Mouse (Mus musculus) small intestine, adult 2 months (tissue): ENCODE measurements around the gene Nphp4. TPM values are rescaled to one million over a fixed set of nuclear protein-coding genes. Genes with fewer than 3 reads are reported as not detected.
"Not testable (repeated sequence)": the region's sequence is repeated elsewhere in the genome, so short reads cannot be mapped to it uniquely, and the experiment has no call there.

Experiments used
- H3K27ac ChIP-seq: fragments of 200-500 bp; 2 replicates; pipeline ENCODE4 v1.5.1; 2012; ENCODE audit warnings: low read depth, low read length, control low read depth, inconsistent platforms; ENCODE audit not compliant: insufficient read depth
- H3K27me3 ChIP-seq: fragments of 200-500 bp; 2 replicates; pipeline ENCODE4 v1.6.1; 2012; ENCODE audit warnings: mild to moderate bottlenecking, moderate library complexity, low read length, inconsistent platforms; ENCODE audit not compliant: control insufficient read depth, insufficient read depth
- H3K36me3 ChIP-seq: fragments of 200-500 bp; 2 replicates; pipeline ENCODE4 v1.6.1; 2012; ENCODE audit warnings: mild to moderate bottlenecking, low read length, control low read depth, inconsistent platforms; ENCODE audit not compliant: control insufficient read depth, insufficient read depth
- H3K4me1 ChIP-seq: fragments of 200-500 bp; 2 replicates; pipeline ENCODE4 v1.6.1; 2012; ENCODE audit warnings: low read length, inconsistent platforms, mixed read lengths; ENCODE audit not compliant: control insufficient read depth, insufficient read depth, insufficient read length
- H3K4me3 ChIP-seq: fragments of 200-500 bp; 2 replicates; pipeline ENCODE4 v1.5.1; 2012; ENCODE audit warnings: low read depth, mild to moderate bottlenecking, control low read depth, inconsistent platforms, low read length, moderate library complexity
- CTCF ChIP-seq: fragments of 200-500 bp; IDR thresholded peaks from 2 replicates; pipeline ENCODE4 v1.5.1; 2012; ENCODE audit warnings: low read depth, mild to moderate bottlenecking, control low read depth, inconsistent platforms, low read length, moderate library complexity, mixed read lengths; ENCODE audit not compliant: insufficient replicate concordance, insufficient read length; ENCODE audit errors: extremely low read depth
- POLR2A ChIP-seq: fragments of 200-500 bp; IDR thresholded peaks from 2 replicates; pipeline ENCODE4 v1.6.1; 2012; ENCODE audit warnings: low read depth, mild to moderate bottlenecking, control low read depth, inconsistent platforms, low read length, moderate library complexity
- WGBS: fragments of 180-500 bp; shearing (Covaris S2); methylation state at CpG from one replicate; pipeline ENCODE4 v1.1.7; 2018; 5-methylcytosine and 5-hydroxymethylcytosine counted together
- polyA plus RNA-seq: library from polyadenylated mRNA; depleted of rRNA; stranded (reverse); fragments of >200 nt; gene quantifications from 2 replicates; pipeline ENCODE4 v1.2.3, GENCODE M21; 2012

Nphp4 gene
- polyA plus RNA-seq, 1 experiment: 0.68 TPM

DNA sequence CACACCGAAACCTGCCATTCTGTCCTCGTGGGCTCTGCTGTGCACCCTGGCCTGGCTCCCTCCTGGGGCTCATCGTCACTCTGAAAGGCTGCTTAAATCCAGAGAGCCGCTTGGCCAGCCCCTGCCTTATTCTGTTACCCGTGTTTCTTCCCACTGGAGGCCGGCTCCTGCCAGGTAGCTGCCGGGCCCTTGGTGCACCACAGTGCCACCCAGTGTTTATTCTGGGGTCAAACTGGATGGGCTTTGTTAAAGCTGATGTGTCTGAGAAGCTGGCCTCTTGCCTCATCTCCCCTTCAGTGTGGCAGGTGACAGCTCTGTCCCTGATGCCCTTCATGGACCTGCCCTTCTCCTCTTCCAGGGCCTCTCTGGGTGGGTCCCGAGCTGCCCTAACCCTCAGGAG lies 70.0 kb downstream of the Nphp4 start:
- no peaks in the 10 kb centered on the region for H3K4me1 ChIP-seq
- 69% methylated on average over 8 of the region's 8 CpGs for WGBS

DNA sequence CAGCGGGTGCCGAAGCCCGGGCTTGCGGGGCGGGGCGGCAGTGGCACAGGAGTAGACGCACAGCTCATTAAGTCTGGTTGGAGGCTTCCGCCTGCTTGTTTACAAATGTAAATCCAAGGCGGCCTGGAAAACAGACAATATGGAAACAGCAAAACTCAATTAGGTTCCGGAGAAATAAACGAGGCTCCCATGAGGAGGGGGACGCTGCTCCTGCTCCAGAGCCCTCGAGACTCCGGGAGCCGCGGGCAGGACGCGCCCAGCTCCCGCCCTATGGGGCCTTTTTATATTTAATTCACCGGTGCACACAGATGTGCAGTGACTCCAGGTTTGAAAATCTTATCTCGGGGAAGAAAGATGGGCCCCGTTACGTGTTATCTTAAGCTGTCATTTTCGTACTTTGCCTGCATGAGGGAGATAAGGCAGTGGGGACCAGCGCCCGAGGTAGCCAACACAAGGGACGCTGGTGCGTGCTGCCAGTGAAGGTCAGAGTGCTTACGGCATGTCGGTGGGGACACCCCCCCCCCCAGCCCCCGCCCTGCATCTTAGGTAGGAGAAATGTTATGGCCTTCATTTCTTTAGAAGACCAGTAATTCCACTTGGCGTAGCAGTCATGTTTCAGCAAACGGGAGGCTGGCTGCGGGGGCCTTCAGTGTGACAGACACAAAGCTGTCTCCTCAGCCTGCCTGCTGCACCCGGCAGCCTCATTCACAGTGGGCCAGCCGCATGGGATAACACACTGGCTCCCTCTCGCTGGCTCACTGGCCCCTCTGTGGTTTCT lies 71.6 kb downstream of the Nphp4 start:
- H3K4me3 ChIP-seq: no peak overlapping the region
- H3K36me3 ChIP-seq: no peaks in the 10 kb centered on the region
- no peaks in the 10 kb centered on the region for H3K4me1 ChIP-seq
- H3K27ac ChIP-seq: no peak overlapping the region
- TF ChIP-seq POLR2A: no peak
- TF ChIP-seq CTCF: no peak
- H3K27me3 ChIP-seq: no peaks in the 10 kb centered on the region
- WGBS: 34% methylated on average over 37 of the region's 37 CpGs

More for the DNA sequence above, 70.0 kb downstream of the Nphp4 start:
- H3K4me3 ChIP-seq: no peak overlapping the region
- no peaks in the 10 kb centered on the region for H3K27me3 ChIP-seq
- H3K36me3 ChIP-seq: no peaks in the 10 kb centered on the region
- no peak overlapping the region for H3K27ac ChIP-seq
- TF ChIP-seq CTCF (no peak), POLR2A (no peak)

DNA sequence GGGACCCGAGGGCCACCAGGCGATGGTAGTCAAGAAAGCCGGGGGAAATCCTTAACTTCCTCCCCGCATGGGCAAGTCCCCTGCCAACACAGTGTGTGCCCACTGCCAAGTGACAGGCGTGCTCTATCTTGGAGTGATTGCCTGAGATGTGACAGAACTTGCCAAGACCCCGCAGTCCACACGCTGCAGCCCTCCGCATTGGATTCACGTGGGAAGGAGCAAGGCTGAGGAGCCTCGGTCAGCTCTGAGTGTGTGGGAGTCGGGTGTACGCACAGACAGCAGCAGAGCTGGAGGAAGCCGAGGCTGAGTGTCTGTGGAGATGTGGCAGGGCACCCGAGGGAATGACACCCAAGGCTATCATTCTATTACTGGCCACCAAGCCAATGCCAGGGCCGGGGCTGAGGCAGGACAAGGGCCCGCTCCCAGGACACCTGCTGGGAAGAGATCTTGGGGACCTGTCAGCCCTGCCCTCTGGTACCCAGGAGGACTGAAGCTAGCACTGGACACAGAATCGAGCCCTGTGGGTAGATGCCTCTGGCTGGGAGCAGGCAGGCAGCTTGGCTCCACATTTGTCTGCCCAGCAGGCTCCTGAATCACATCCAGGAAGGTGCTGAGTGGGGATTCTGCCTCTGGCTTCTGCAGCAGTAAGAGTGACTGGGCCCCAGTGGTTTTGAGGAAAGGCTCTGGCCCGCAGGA lies 73.1 kb downstream of the Nphp4 start:
- H3K4me3 ChIP-seq: no peak overlapping the region
- WGBS: 88% methylated on average over 18 of the region's 18 CpGs
- no peaks in the 10 kb centered on the region for H3K36me3 ChIP-seq
- H3K4me1 ChIP-seq: no peaks in the 10 kb centered on the region
- TF ChIP-seq POLR2A (no peak), CTCF (no peak)
- H3K27ac ChIP-seq: no peak overlapping the region
- no peaks in the 10 kb centered on the region for H3K27me3 ChIP-seq

DNA sequence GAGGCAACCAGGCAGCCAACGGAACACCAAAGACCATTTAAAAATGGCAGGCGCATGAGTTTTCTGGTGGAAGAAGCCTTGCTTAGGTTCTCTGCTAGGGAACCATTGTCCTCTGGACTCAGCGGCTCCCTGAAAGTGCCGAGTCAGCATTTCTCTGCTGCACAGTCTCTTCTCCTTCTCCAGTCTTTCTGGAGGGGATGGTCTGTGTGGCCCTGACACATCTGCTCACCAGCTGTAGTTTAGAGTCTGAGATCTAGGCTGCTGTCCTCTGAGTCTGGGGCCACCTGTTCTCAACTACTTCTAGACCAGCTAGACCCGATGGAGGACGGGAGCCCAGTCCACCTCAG lies 73.7 kb downstream of the Nphp4 start:
- no peaks in the 10 kb centered on the region for H3K27me3 ChIP-seq
- H3K4me1 ChIP-seq: no peaks in the 10 kb centered on the region
- 94% methylated on average over 6 of the region's 6 CpGs for WGBS
- H3K36me3 ChIP-seq: no peaks in the 10 kb centered on the region
- TF ChIP-seq POLR2A: no peak
- no peak for TF ChIP-seq CTCF
- H3K27ac ChIP-seq: no peak overlapping the region
- H3K4me3 ChIP-seq: no peak overlapping the region

DNA sequence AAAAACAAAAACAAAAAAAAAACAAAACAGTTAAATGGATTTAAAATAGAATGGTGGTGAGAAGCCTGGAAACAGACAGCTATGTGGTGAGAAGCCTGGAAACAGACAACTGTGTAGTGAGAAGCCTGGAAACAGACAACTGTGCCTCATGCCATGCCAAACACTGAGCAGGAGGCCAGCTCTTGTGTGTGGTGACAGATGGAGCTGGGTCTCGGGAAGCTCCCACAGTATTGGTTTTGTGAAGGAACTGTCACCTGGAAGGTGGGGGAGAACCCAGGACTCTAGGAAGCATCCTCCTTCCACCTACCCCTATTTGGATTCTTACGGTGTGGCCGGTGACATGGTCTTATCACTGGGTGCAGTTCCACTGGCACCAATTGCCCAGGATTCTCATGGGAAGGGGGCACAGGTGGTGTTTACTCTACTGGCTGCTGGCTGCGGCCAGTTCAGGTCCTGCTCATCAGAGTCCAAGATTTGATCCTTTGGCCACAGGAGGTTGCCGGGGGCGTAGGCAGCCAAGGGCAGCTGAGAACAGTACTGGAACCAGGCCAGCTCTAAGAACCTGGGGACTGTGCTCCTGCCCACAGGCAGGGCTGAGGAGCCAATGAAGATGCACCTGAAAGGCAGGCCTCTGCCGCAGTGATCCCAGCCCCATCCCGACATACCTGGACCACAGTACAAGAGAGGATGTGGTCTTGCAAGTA lies 77.2 kb downstream of the Nphp4 start:
- 87% methylated on average over 8 of the region's 8 CpGs for WGBS
- TF ChIP-seq POLR2A: no peak
- no peak for TF ChIP-seq CTCF

DNA sequence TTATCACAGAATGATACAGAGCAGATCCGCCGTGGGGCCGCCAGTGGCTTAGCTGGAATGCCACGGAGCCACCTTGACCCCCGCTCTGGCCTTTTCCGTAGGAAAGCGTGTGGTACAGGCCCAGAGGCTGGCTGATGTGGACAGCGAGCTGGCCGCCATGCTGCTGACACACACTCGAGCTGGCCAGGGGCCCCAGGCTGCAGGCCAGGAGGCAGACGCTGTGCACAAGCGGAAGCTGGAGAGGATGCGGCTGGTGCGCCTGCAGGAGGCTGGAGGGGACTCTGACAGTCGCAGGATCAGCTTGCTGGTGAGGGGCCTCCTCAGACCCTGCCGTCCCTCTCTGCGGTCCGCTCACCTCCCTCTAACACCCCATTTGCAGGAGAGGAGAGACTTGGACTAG lies 77.9 kb downstream of the Nphp4 start:
- Histone ChIP-seq H3K27me3 (no peaks in the 10 kb centered on the region), H3K36me3 (no peaks in the 10 kb centered on the region), H3K4me3 (no peak overlapping the region), H3K27ac (no peak overlapping the region), H3K4me1 (no peaks in the 10 kb centered on the region)
- TF ChIP-seq CTCF (no peak), POLR2A (no peak)
- 67% methylated on average over 18 of the region's 18 CpGs for WGBS

More for the DNA sequence above, 77.2 kb downstream of the Nphp4 start:
- H3K4me3 ChIP-seq: no peak overlapping the region
- H3K36me3 ChIP-seq: no peaks in the 10 kb centered on the region
- no peaks in the 10 kb centered on the region for H3K4me1 ChIP-seq
- H3K27me3 ChIP-seq: no peaks in the 10 kb centered on the region
- no peak overlapping the region for H3K27ac ChIP-seq

DNA sequence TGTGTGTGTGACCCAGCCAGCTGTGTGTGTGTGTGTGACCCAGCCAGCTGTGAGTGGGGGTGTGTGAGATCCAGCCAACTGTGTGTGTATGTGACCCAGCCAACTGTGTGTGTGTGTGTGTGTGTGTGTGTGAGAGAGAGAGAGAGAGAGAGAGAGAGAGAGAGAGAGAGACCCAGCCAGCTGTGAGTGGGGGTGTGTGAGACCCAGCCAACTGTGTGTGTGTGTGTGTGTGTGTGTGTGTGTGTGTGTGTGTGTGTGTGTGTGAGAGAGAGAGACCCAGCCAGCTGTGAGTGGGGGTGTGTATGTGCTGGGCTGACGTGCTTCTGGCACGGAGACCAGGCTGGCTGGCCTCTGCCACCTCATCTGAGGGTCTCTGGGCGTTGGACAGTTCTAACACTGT lies 79.3 kb downstream of the Nphp4 start:
- H3K27ac ChIP-seq, H3K36me3 ChIP-seq, H3K4me3 ChIP-seq, H3K4me1 ChIP-seq, H3K27me3 ChIP-seq: not testable (repeated sequence)
- WGBS: 57% methylated on average over 3 of the region's 3 CpGs
